Mouse (Mus musculus) hindbrain, embryonic 13.5 days (tissue): ENCODE data around the gene Osbpl8. TPM values are rescaled to one million over a fixed set of nuclear protein-coding genes. Genes with fewer than 3 reads are reported as not detected.

ENCODE experiments used
- ATAC-seq: fragments of 200-750 bp; cut with Nextera tagmentation; 2 replicates; pipeline ENCODE4 v1.8.0; 2017; ENCODE audit warnings: moderate TSS enrichment; ENCODE audit not compliant: low FRiP score
- H3K27ac ChIP-seq: fragments of 300-500 bp; sonication (generic); 2 replicates; pipeline ENCODE4 v1.5.1; 2015; ENCODE audit warnings: inconsistent platforms, mild to moderate bottlenecking, moderate library complexity
- H3K27me3 ChIP-seq: fragments of 300-500 bp; sonication (generic); 2 replicates; pipeline ENCODE4 v1.6.1; 2015; ENCODE audit warnings: mild to moderate bottlenecking, inconsistent platforms
- H3K36me3 ChIP-seq: fragments of 300-500 bp; sonication (generic); 2 replicates; pipeline ENCODE4 v1.6.1; 2015; ENCODE audit warnings: mild to moderate bottlenecking, inconsistent platforms
- H3K4me1 ChIP-seq: fragments of 300-500 bp; sonication (generic); replicated peaks from 2 replicates; pipeline ENCODE4 v1.6.1; 2015; ENCODE audit warnings: inconsistent platforms
- H3K4me2 ChIP-seq: fragments of 300-500 bp; sonication (generic); 2 replicates; pipeline ENCODE4 v1.6.1; 2015; ENCODE audit warnings: inconsistent platforms, mild to moderate bottlenecking, moderate library complexity
- H3K4me3 ChIP-seq: fragments of 300-500 bp; sonication (generic); 2 replicates; pipeline ENCODE4 v1.5.1; 2015; ENCODE audit warnings: mild to moderate bottlenecking, inconsistent platforms
- H3K9ac ChIP-seq: fragments of 300-500 bp; sonication (generic); 2 replicates; pipeline ENCODE4 v1.6.1; 2015; ENCODE audit warnings: mild to moderate bottlenecking, inconsistent platforms
- H3K9me3 ChIP-seq: fragments of 300-500 bp; sonication (generic); 2 replicates; pipeline ENCODE4 v1.6.1; 2016; ENCODE audit warnings: inconsistent platforms
- WGBS: fragments of 180-500 bp; shearing (Covaris S2); methylation state at CpG from one replicate; pipeline ENCODE4 v1.1.7; 2015; 5-methylcytosine and 5-hydroxymethylcytosine counted together
- polyA plus RNA-seq: library from polyadenylated mRNA; unstranded; fragments of >200 nt; fragmentation: Nextera tagmentation; extraction: Ambion mirVana; gene quantifications from 2 replicates; pipeline ENCODE4 v1.2.1, GENCODE M21; 2015

Gene Osbpl8
- polyA plus RNA-seq, result 17.6 and 17.7 TPM in 2 replicates

GRCm38 (mm10) chr10:111164304-111165218 is at the start of gene Osbpl8:
Gene Osbpl8, plus strand, starts transcription at chr10:111164752.
- Histone ChIP-seq H3K4me1 (peaks cover 12% of the 10 kb centered on the region), H3K4me3 (peak within 1 kb of the TSS; percentile 97), H3K36me3 (no peaks in the 10 kb centered on the region), H3K4me2 (peak within 1 kb of the TSS; percentile 65), H3K27ac (peak within 1 kb of the TSS; percentile 95), H3K9me3 (no peaks in the 10 kb centered on the region), H3K9ac (peak within 1 kb of the TSS; percentile 98), H3K27me3 (no peaks in the 10 kb centered on the region)
- WGBS, result under 1% methylated on average over 74 of the region's 84 CpGs
- ATAC-seq, result peak; percentile 95

GRCm38 (mm10) chr10:111117198-111117845 is 47.2 kb upstream of the Osbpl8 start:
- 0 out of 2 replicates have a peak, but pooled peaks cover 3% of the 10 kb centered on the region for H3K4me1 ChIP-seq
- H3K9ac ChIP-seq, result no peak overlapping the region
- H3K4me2 ChIP-seq, result no peak overlapping the region
- no peaks in the 10 kb centered on the region for H3K27me3 ChIP-seq
- 51% methylated on average over 7 of the region's 7 CpGs for WGBS
- no peak for ATAC-seq
- H3K27ac ChIP-seq, result no peak overlapping the region
- H3K4me3 ChIP-seq, result no peak overlapping the region
- H3K36me3 ChIP-seq, result no peaks in the 10 kb centered on the region
- H3K9me3 ChIP-seq, result no peaks in the 10 kb centered on the region

- H3K27ac ChIP-seq, result no peak overlapping the region
- 88% methylated on average over 9 of the region's 9 CpGs for WGBS
- H3K9ac ChIP-seq, result no peak overlapping the region
- ATAC-seq, result no peak
- no peaks in the 10 kb centered on the region for H3K27me3 ChIP-seq
- no peaks in the 10 kb centered on the region for H3K36me3 ChIP-seq
- no peaks in the 10 kb centered on the region for H3K9me3 ChIP-seq
- 0 out of 2 replicates have a peak, but pooled peaks cover 3% of the 10 kb centered on the region for H3K4me1 ChIP-seq
- no peak overlapping the region for H3K4me3 ChIP-seq
- H3K4me2 ChIP-seq, result no peak overlapping the region
These were observed 46.3 kb upstream of the Osbpl8 start for GRCm38 (mm10) chr10:111118292-111118691.

GRCm38 (mm10) chr10:111118991-111119650 is 45.4 kb upstream of the Osbpl8 start:
- Histone ChIP-seq H3K9me3 (no peaks in the 10 kb centered on the region), H3K9ac (no peak overlapping the region), H3K4me3 (no peak overlapping the region), H3K36me3 (no peaks in the 10 kb centered on the region), H3K4me1 (0 out of 2 replicates have a peak, but pooled peaks cover 3% of the 10 kb centered on the region), H3K27ac (no peak overlapping the region), H3K4me2 (no peak overlapping the region), H3K27me3 (no peaks in the 10 kb centered on the region)
- no peak for ATAC-seq
- WGBS, result 74% methylated on average over 3 of the region's 3 CpGs

GRCm38 (mm10) chr10:111119756-111120155 is 44.8 kb upstream of the Osbpl8 start:
- Histone ChIP-seq H3K9me3 (no peaks in the 10 kb centered on the region), H3K4me1 (0 out of 2 replicates have a peak, but pooled peaks cover 3% of the 10 kb centered on the region), H3K36me3 (no peaks in the 10 kb centered on the region), H3K9ac (no peak overlapping the region), H3K27ac (no peak overlapping the region), H3K4me2 (no peak overlapping the region), H3K4me3 (no peak overlapping the region), H3K27me3 (no peaks in the 10 kb centered on the region)
- ATAC-seq, result no peak

GRCm38 (mm10) chr10:111122864-111123398 is 41.6 kb upstream of the Osbpl8 start:
- WGBS, result 71% methylated on average over 10 of the region's 10 CpGs
- ATAC-seq, result no peak

GRCm38 (mm10) chr10:111124175-111124574 is 40.4 kb upstream of the Osbpl8 start:
- Histone ChIP-seq H3K9ac (no peak overlapping the region), H3K27me3 (no peaks in the 10 kb centered on the region), H3K36me3 (no peaks in the 10 kb centered on the region), H3K27ac (no peak overlapping the region), H3K4me3 (no peak overlapping the region), H3K4me2 (no peak overlapping the region), H3K4me1 (no peaks in the 10 kb centered on the region), H3K9me3 (no peaks in the 10 kb centered on the region)
- no peak for ATAC-seq
- WGBS, result 95% methylated on average over 7 of the region's 7 CpGs

More at GRCm38 (mm10) chr10:111122864-111123398, 41.6 kb upstream of the Osbpl8 start:
- Histone ChIP-seq H3K9ac (no peak overlapping the region), H3K4me2 (no peak overlapping the region), H3K4me1 (no peaks in the 10 kb centered on the region), H3K27me3 (no peaks in the 10 kb centered on the region), H3K9me3 (no peaks in the 10 kb centered on the region), H3K36me3 (no peaks in the 10 kb centered on the region), H3K4me3 (no peak overlapping the region), H3K27ac (no peak overlapping the region)

- Histone ChIP-seq H3K27me3 (no peaks in the 10 kb centered on the region), H3K4me3 (no peak overlapping the region), H3K4me1 (no peaks in the 10 kb centered on the region), H3K36me3 (no peaks in the 10 kb centered on the region), H3K9me3 (no peaks in the 10 kb centered on the region), H3K4me2 (no peak overlapping the region), H3K9ac (no peak overlapping the region), H3K27ac (no peak overlapping the region)
- WGBS, result 83% methylated on average over 1 of the region's 1 CpGs
- ATAC-seq, result no peak
These were observed 39.7 kb upstream of the Osbpl8 start for GRCm38 (mm10) chr10:111124767-111125315.

- Histone ChIP-seq H3K27ac (no peak overlapping the region), H3K4me3 (no peak overlapping the region), H3K36me3 (no peaks in the 10 kb centered on the region), H3K27me3 (no peaks in the 10 kb centered on the region), H3K9ac (no peak overlapping the region), H3K9me3 (no peaks in the 10 kb centered on the region), H3K4me1 (no peaks in the 10 kb centered on the region), H3K4me2 (no peak overlapping the region)
- ATAC-seq, result no peak
- WGBS, result 93% methylated on average over 10 of the region's 10 CpGs
These were observed 37.2 kb upstream of the Osbpl8 start for GRCm38 (mm10) chr10:111127388-111127787.

GRCm38 (mm10) chr10:111128493-111128892 is 36.1 kb upstream of the Osbpl8 start:
- H3K36me3 ChIP-seq, result no peaks in the 10 kb centered on the region
- no peaks in the 10 kb centered on the region for H3K9me3 ChIP-seq
- no peak overlapping the region for H3K27ac ChIP-seq
- no peak overlapping the region for H3K4me3 ChIP-seq
- WGBS, result 83% methylated on average over 3 of the region's 3 CpGs
- no peaks in the 10 kb centered on the region for H3K4me1 ChIP-seq
- H3K4me2 ChIP-seq, result no peak overlapping the region
- ATAC-seq, result no peak
- H3K9ac ChIP-seq, result no peak overlapping the region
- H3K27me3 ChIP-seq, result no peaks in the 10 kb centered on the region

GRCm38 (mm10) chr10:111129867-111130620 is 34.5 kb upstream of the Osbpl8 start:
- WGBS, result 87% methylated on average over 15 of the region's 15 CpGs
- Histone ChIP-seq H3K36me3 (no peaks in the 10 kb centered on the region), H3K27me3 (no peaks in the 10 kb centered on the region), H3K4me2 (no peak overlapping the region), H3K9me3 (no peaks in the 10 kb centered on the region), H3K9ac (no peak overlapping the region), H3K4me3 (no peak overlapping the region), H3K4me1 (no peaks in the 10 kb centered on the region), H3K27ac (no peak overlapping the region)
- ATAC-seq, result no peak
